Mouse (Mus musculus): ENCODE measurements around the gene Aida. TPM values are rescaled to one million over a fixed set of nuclear protein-coding genes. Genes with fewer than 3 reads are reported as not detected.
A peak's percentile ranks its signal among the peaks of the same experiment; 100 is the strongest.
"Not testable (repeated sequence)": the region's sequence is repeated elsewhere in the genome, so short reads cannot be mapped to it uniquely, and the experiment has no call there.

Aida gene
- total RNA-seq, 2 experiments from 2014 or later: 47.5 to 51.5 TPM

DNA sequence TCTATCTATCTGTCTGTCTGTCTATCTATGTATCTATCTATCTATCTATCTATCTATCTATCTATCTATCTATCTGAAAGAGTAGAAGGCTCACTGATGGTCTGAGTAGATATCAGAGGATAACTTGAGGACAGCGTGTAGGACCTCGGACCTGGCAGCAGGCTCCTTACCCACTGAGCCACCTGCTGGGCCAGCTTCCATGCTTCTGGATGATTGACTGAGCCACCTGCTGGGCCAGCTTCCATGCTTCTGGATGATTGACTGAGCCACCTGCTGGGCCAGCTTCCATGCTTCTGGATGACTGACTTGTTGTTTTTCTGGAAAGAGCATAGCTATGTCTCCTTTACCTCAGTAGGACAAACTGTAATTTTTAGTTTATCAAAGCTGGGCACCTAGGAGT, 13.2 kb downstream of the Aida start:
- DNase-seq (ENCODE audit: low spot score in 2 of 2); intact Hi-C loops (cut with DNase I): not testable (repeated sequence)

DNA sequence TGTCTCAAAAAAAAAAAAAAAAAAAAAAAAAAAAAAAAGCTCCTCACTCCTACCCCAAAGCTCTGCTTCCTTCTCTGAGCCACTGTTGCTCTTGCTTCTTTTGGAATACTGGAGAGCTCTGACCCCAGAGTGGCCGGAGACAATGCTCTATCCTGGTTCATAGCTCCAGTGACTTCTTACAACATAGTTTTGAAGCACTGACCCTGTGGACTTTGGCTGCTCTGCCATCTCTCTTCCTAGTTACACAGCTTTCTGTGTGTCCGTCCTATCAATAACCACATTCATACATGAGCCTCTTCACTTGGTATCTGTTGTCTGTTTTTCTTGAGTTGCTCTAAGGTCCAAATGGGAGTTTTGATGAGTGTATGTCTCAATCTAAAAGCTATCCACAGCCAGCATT, 15.7 kb downstream of the Aida start:
- DNase-seq (ENCODE audit: low spot score in 2 of 2): no peak
- intact Hi-C loops (cut with DNase I): no loop called here

DNA sequence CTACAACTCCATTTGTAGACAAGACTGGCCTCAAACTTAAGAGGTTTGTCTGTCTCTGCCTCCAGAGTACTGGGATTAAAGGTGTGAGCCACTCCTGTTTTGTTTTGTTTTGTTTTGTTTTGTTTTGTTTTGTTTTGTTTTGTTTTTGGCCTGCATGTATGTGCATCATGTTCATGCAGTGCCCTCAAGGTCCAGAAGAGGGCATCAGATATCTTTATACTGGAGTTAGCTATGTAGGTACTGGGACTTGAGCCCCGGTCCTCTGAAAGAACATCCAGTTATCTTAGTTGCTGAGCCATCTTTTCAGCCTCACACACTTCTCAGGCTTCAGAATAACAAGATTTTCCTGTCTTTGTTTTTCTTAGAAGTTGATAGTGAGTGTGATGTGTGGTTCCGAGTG, 19.4 kb downstream of the Aida start:
- intact Hi-C loops (cut with DNase I): no loop called here
- no peak for DNase-seq (ENCODE audit: low spot score in 2 of 2)

DNA sequence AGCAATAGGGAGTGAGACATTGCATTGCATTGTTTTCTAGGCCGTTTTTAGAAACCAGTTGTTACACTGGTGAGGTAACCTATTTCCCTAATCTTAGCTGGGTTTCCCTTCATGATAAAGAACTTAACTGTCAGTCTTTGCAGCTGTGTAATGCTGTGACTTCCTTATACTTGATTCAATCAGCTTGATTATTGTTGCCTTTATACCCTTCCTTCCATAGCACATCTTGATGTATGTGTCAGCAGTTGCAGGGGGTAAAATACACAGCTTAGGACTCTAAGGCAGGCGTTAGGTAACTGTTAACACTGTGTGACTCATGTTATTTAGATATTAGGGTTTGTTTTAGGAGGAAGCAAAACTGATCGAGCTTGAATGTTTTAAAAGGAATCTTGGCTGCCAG, 24.3 kb downstream of the Aida start:
- intact Hi-C loops (cut with DNase I): no loop called here
- DNase-seq (ENCODE audit: low spot score in 2 of 2): no peak

DNA sequence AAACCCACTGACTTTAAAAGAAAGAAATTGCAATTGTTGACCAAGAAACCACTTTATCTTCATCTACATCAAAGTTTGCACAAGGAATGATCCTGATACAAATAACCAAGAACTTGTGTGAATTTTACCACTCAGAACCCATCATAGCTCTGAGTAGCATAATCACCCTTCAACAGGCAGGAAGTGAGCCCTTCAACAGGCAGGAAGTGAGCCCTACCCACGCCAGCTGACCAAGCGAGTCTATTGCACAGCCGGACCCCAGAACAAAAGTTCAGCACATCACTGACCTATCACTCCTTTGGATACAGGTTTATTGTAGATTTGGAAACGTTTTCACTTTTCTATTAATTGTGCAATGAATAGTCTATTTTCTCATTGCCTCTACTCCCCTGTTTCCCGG, 26.1 kb downstream of the Aida start:
- intact Hi-C loops (cut with DNase I); DNase-seq (ENCODE audit: low spot score in 2 of 2): not testable (repeated sequence)

DNA sequence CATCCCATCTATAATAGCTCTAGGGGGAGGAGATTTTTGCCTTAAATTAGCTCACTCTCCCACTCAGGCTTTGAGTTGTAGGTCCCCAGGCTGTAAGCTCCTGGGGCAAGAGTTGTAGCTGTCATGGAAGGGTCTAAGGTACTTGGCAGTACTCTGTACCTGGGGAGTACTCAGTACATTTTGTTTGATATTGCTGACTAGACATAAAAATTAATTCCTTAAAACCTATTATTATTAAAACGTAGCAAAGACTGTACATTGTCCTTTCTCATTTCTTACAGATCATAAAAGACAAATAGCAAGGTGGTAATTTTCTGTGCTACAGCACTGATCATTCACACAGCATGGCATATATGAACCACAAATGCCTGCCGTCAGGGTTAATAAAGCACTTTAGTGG, 27.5 kb downstream of the Aida start:
- DNase-seq (ENCODE audit: low spot score in 2 of 2): no peak
- intact Hi-C loops (cut with DNase I): no loop called here

DNA sequence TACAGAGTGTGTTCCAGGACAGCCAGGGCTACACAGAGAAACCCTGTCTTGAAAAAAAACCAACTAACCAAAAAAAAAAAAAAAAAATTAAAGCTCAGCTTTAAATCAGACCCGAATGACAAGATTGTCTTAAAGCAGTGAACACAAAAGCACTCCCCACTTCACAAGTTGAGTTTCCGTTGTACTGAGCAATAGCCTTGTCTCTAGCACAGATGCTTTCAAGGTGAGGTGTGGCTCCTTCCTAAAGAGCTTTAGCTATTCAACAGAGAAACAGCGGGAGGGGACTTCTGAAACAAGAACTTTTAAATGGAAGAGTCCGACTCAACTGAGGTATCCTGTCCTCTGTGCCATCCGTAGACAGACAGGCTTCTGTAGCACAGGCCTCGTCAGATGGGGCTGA, 28.0 kb downstream of the Aida start:
- no peak for DNase-seq (ENCODE audit: low spot score in 2 of 2)
- intact Hi-C loops (cut with DNase I): no loop called here

DNA sequence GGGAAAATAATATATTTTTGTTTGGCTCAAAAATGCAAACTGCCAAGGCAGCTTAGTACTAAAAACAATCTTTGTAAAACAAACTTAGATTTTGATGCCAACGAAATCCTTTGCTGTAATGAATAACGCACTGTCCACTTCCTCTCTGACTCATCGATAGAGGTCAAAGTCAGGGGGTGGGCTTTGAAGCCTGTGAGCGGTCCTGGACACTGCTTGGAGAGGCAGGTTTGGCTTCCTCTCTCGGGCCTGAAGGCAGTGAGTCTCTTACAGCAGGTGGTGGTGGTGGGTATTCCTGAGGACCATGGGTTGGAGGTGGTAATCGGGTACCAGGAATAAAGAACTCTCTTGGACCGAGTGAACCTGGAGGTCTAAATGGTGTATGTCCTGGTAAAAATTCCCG, 30.8 kb downstream of the Aida start:
- DNase-seq (ENCODE audit: low spot score in 2 of 2): no peak
- intact Hi-C loops (cut with DNase I): loop anchor here (5.0 kb wide), 1 partner anchor 45 kb away; no protein-coding TSS in a partner anchor

DNA sequence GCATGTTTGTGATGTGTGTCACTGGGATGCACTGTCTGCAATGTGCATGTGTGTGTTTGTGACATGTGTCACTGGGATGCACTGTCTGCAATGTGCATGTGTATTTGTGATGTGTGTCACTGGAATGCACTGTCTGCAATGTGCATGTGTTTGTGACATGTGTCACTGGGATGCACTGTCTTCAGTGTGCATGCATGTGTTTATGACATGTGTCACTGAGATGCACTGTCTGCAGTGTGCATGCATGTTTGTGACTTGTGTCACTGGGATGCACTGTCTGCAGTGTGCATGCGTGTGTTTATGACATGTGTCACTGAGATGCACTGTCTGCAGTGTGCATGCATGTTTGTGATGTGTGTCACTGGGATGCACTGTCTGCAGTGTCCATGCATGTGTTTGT, 46.5 kb downstream of the Aida start:
- DNase-seq (ENCODE audit: low spot score in 2 of 2); intact Hi-C loops (cut with DNase I): not testable (repeated sequence)

DNA sequence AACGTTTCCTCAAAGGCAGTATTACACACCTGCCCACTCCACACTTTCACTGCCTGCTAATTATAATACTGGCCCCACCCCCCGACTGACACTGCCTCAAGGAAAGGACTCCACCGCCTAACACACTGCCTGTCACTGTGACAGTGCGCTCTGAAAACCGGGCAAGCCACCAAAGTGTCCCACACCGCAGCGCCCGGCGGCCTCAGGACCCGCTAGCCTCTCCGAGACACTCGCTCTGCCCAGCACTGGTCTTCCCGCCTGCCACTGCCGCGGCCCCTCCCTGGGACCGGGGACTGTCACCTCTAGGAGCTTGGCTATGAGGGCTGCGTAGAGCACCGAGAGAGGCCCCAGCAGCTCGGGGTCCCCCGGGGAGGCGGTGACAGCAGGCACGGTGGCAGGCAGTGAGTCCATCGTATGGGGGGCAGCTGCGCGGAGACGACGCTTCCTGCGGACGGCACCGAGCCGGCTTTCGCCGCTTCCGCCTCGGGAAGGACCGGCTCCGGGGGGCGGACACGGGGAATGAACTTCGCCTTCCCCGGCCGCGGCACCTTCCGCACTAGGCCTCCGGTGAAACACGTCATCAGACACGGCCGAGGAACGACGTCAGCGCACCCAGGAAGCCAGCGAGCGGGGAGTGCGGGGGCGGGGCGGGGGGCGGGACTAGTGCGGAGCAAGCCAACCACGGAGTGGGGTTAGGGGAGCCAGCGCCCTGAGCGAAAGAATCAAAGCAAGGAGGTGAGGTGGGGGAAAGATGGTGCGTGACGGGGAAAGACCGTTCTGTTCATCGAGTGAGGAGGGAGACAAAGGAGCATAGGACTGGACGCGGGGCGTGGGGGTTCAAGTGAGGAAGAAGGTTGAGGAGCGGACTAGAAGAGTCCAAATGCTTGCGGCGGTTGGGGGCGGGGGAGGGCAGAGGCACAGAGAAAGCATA, 48.8 kb downstream of the Aida start:
- intact Hi-C loops (cut with DNase I): loop anchor here (2.0 kb wide), 2 partner anchors 24 to 44 kb away; partner anchors contain the start of genes Mia3 and Taf1a
- DNase-seq (ENCODE audit: low spot score in 2 of 2): peak; percentile 86 to 92

DNA sequence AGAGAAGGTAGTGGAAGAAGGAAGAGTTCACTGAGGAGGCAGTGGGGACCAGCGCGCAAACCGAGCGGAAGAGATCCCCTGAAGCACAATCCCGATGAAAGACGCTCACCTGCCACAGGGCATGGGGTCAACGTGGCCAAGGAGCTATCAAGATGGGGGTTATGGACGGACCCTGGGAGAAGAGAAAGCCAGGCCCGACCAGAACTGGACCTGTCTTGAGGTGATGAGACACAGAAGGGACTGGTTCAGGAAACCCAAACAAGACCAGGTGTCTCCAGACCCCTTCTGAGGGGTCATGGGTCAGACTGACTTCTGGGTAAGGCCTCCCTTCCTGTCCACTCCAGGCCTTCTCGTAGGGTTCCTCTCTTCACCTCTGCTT, 49.4 kb downstream of the Aida start:
- DNase-seq (ENCODE audit: low spot score in 2 of 2): peak in 1 of 2 experiments; percentile 7

DNA sequence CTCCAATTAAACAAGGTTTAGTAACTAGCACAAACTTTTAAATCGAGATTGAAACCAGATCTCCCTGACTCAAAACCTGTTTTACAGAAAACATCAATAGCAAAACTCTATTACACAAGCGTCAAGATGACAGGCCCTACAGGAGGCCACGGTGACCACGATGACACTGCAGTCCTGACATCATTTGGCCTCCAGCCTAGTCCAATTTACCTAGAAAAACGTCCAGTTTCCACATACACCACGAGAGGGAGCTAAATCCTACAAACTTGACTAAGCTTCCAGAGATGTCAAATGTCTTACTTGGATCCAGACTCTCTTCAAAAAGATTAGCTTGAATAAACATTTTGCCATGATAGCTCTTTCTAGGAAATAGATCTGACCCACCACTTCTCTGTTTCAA, 53.5 kb downstream of the Aida start:
- peak; percentile 40 to 71 for DNase-seq (ENCODE audit: low spot score in 2 of 2)
- intact Hi-C loops (cut with DNase I): no loop called here

More for the DNA sequence above, 49.4 kb downstream of the Aida start:
- intact Hi-C loops (cut with DNase I): loop anchor here (2.0 kb wide), 2 partner anchors 23 to 43 kb away; partner anchors contain the start of genes Mia3 and Taf1a

DNA sequence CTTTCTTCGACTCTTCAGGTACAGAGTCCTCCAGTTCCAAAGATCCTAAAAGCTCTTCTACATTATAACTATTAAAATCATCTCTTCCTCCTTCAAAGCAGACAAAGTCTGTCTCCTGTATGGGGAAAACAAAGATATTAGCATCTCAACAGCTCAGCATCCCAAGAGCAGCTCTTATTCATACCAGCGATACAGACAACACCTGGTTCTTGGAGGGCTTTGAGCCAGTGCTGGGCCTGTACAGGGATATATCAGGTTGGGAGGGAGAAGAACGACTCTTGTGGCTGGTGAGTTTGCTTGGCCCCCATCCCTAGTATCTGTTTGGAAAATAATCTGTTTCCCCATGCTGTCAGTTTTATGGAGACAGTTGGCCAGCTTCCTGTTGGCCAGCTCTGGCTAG, 62.5 kb downstream of the Aida start:
- intact Hi-C loops (cut with DNase I): no loop called here
- no peak for DNase-seq (ENCODE audit: low spot score in 2 of 2)

DNA sequence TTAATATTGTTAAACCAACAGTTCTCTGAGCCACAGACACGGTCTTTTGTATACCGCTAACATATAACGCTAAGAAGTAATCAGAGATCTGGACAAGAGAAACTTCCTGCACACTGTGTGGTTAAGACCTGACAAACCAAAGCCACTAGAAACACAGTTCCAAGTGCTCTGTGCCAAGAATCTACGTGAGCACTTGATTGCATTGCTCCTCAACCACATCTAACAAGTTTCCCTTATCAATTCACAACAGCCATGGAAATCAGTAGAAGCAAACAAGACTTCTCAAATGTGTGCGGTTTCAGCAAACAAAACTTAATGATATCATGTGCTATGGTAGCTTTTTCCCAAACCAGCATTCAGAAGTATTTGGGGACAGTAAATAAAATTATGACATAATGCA, 65.9 kb downstream of the Aida start:
- DNase-seq (ENCODE audit: low spot score in 2 of 2): no peak
- intact Hi-C loops (cut with DNase I): no loop called here

DNA sequence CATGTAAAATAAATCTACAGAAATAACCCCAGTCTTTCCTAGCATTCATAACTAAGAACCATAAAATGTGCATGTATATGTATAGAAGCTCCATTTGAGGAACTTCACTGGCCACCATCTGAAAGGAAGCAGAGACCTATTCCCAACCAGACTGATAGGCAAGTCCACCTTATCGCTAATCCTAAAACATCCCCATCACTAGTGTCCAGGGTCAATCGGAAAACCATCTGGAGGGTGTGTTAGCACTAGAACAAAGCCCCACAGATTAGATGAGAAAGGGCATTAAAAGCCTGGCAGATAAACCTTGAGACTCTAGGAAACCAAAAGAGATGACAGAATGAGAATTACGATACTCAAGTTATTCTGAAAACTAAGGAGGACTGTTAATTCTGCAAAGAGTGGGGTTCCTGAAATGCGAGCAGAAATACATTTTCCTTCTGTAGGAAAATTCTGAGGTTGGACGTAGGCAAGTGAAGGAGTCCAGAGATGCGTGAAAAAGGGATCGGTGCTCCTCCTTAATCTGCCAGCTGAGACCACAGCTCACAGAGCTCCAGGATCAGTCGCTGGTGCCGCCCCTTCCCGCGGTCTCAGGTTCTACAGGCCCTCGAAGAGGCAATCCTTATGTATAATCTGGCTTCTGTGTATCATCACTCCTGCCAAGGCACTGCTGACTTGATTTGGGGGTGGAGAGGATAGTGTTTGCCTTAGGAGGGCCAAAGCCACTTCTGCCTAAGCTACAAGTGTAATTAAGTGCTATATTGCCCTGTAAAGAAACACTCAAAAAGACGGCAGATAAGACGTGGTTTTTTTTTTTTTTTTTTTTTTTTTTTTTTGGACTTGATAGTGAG, 66.6 kb downstream of the Aida start:
- DNase-seq (ENCODE audit: low spot score in 2 of 2): no peak
- intact Hi-C loops (cut with DNase I): no loop called here

DNA sequence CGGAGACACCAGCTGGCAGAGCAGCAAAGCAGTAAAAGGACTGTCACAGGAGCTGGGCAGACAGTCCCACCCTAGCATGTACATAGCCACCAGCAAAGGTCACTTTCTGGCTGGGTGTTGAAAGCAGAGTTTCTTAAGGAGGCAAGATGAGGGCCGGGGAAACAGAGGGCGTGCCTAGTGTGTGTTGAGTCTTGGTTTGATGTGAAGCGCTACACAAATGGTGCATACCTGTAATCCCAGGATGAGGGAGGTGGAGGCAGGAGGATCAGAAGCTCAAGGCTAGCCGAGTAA, 67.1 kb downstream of the Aida start:
- DNase-seq (ENCODE audit: low spot score in 2 of 2): no peak
- intact Hi-C loops (cut with DNase I): no loop called here

DNA sequence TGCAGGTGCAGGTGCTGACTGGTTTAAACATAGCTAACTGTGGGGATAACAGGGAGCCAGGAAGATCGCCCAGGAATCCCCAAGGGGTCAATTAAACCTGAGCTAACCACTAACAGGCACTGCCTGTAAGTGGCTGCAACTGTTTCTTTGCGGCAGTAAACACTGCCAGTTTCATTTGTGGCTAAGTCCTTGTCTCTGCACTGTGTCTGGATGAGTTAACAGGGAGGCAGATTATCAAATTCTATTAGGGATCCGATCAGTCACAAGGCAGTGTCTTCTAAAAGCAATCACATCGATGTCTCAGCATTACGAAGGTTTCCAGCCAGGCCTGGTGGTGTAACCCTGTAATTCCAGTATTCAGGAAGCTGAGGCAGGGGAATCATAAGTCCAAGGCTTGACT, 70.0 kb downstream of the Aida start:
- DNase-seq (ENCODE audit: low spot score in 2 of 2): no peak
- intact Hi-C loops (cut with DNase I): no loop called here

DNA sequence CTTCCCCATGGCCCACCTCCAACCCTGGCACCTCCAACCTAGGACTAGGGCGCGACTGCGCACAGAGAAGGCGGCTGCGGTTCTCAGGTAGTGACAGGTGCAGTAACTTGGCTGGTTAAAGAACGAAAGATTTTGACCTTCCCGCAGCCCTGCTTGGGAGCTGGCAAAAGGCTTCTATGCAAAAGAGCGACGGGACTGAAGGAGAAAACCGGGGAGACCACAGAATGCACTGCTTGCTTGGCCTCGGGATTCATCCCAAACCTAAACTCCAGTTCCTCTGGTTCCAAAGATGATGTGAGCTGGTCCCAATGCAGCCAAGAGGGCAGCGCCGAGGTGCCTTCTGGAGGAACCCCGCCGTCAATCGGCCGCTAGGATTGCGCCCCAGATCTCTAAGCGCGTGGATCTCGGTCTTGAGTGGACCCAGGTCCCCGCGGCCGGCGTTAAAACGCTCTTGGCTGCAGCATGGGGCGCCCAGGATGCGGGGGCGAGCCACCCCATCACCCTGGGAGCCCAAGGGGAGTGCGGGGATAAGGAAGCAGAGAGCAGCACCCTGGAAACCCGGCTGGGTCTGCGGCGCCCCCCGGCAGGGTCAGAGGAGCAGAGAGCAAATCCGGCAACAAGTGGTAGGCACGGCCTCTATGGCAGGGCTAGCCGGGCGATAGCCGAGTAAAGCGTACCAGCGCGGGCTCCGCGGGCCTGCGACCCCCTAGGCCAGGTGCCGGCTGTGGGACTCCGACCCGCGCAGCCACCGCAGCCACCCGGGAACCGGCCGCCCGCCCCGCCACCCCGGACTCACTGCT, 72.4 kb downstream of the Aida start:
- intact Hi-C loops (cut with DNase I): loop anchor here (2.0 kb wide), 2 partner anchors 20 to 24 kb away; partner anchors contain the start of gene Taf1a
- peak; percentile 30 to 35 for DNase-seq (ENCODE audit: low spot score in 2 of 2)

DNA sequence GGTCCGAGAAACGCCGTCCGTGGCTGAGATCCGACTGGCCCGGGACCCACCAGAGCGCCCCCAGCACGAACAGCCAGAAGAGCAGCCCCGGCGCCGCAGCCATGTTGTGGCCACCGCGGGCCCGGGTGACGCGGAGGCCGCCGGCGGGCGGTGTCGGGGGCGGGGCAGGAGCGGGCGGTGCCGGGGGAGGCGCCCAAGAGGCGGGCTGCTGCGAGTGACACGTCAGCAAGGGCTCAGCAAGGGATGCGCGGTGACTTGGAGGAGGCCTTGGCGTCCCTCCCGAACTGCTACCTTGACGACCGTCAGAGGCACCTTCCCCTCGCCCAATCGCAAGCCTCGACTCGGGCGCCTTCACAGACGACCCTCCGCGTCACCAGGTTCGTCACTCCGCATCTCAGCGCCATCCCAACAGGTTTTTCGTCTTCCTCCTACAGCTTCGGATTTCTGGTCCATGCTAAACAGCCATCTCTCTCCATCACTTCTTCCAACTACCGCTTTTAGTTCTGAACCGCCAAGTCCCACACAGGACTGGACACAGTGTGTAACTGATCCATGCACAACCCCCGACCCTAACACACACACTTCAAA, 73.1 kb downstream of the Aida start, which contains the start of gene Mia3:
Gene Mia3, minus strand, starts transcription at position 127 of the 588 bp plus-strand sequence.
- intact Hi-C loops (cut with DNase I): loop anchor here (2.0 kb wide), 2 partner anchors 19 to 25 kb away; partner anchors contain the start of gene Taf1a
- peak; percentile 97 to 99 for DNase-seq (ENCODE audit: low spot score in 2 of 2)

All from left cerebral cortex, postnatal 25 days (tissue).